Mouse (Mus musculus) inflammation-experienced regulatory T-cells (primary cell): ENCODE data around the gene Myo1e. TPM values are rescaled to one million over a fixed set of nuclear protein-coding genes. Genes with fewer than 3 reads are reported as not detected.

Source experiments
- polyA plus RNA-seq, 2 experiments: library from polyadenylated mRNA; unstranded; fragments of 100-300 nt; shearing (Covaris generic); gene quantifications; one replicate each; pipeline ENCODE4 v1.2.1; 2017

Myo1e gene
- polyA plus RNA-seq: 10 to 100 TPM; 28.2 to 68.9 TPM

DNA sequence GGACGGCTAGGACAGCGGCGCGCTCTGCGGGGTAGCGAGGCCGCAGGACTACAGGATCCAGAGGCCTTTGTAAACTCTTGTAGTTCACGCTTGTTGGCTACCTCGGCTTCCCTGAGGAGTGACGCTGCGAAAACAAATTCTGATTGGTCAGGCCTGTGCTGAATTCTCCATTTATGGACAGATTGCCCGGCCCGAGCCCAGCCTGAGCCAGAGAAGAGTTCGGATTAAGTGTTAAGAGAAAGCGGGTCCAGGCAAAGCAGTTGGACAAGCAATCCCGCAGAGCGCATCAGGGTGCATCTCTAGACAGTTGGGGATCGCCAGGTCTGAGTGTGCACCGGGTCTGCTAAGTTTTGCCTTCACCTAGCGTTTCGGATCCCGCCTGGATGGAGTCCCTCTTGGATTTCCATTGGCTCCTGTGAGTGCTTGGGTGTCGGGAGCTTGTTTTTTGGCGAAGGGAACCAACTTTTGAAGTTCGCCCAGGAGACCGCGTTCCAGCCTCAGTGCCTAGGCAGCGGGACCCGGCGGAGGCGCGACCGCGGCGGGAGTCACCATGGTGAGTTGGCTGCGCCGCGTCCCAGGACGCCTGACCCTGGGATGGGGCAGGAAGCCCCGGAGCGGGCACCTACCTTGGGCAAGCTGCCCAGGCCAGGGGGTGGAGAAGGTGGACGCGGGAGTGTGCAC is at the start of gene Myo1e:
Gene Myo1e (plus strand): TSS at position 200 of the 681 bp plus-strand sequence.

DNA sequence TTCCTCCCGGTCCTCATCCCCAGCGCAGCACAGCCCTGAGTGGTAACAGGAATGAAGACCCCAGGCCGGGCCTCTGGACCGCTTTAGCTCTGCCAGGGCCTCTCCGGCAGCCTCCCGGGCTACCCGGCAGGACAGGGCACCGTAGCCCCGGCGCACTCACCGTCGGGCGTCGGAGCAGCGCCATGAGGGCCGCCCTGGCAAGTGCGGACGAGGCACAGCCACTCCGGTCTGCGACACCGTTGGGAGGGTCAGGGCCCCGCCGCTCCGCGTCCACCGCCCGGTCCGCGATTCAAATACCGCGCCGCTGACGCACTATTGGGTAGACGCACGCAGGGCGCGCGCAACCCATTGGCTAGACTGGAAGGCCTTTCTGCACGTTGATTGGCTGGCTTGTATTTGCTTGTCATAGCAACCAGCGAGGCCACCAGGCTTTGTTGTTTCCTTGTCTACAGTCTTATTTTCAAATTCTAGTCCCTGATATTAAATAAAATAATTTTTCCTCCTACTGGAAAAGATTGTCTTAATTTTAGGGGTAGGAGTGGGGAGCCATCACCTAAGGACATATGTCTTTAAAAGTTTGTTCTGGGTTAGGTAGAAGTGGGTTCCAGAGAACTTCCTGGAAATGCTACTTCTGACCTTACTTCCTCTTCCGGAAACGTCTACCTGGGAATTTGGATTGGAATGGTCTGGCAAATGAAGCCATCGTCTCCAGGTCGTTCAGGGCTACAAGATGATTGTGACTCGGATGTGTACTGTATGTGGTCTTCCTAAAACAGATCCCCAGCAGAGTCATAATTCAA is 214.3 kb downstream of the Myo1e start, which contains the start of gene Ccnb2:
Gene Ccnb2 (minus strand): TSS at position 291 of the 800 bp plus-strand sequence.

Other genes starting within 250 kb of the Myo1e start
- 100 to 1,000 TPM in 1 of 2 experiments, 10 to 100 TPM in 1; 99.7 to 118 TPM for gene Bnip2, start 217.9 kb upstream of the Myo1e start, polyA plus RNA-seq
- 100 to 1,000 TPM; 142 to 148 TPM for gene Gtf2a2, start 194.8 kb upstream of the Myo1e start, polyA plus RNA-seq
- gene Gcnt3, start 169.3 kb upstream of the Myo1e start, polyA plus RNA-seq: under 1 TPM in 1 of 2 experiments, not detected in 1; 0.11 TPM
- under 1 TPM; 0.15 to 0.43 TPM for gene Fam81a, start 64.8 kb upstream of the Myo1e start, polyA plus RNA-seq
- 1 to 10 TPM in 1 of 2 experiments, under 1 TPM in 1; 0.86 to 7.8 TPM for gene Ccnb2, start 214.2 kb downstream of the Myo1e start, polyA plus RNA-seq